Mouse (Mus musculus): Measurements from ENCODE around the gene Hipk2.

- no peak for TF ChIP-seq CTCF (IDR thresholded peaks at IDR 0.05; ENCODE audit: low read depth)
- no peak for TF ChIP-seq EP300 (optimal IDR thresholded peaks at IDR 0.05)
These were observed 24.1 kb upstream of the Hipk2 start for GRCm38 (mm10) chr6:38900073-38900472.
